23 mouse cellular contexts compared by ENCODE assay signal in genomic region chr1:57497489-57498037, GRCm38 (mm10).
A peak's percentile ranks its signal among the peaks of the same experiment; 100 is the strongest.
DNase-seq lines count a peak whose midpoint lies in the region; ATAC-seq and TF ChIP-seq lines count a peak whose summit lies in the region.
"Had no signal": no experiment of that assay in that cellular context is flagged by ENCODE, and none has a peak within 500 bp of the region (broad histone marks: within the 10 kb centered on the region; RNA-seq: fewer than 3 reads in every experiment).

No protein-coding gene starts in this region.

- H3K79me2 ChIP-seq in C2C12 (ENCODE audit: control insufficient read depth, insufficient read depth): no peaks in the 10 kb centered on the region

- ATAC-seq in forebrain, postnatal 0 days: peak; percentile 81
- ATAC-seq in frontal cortex, adult (ENCODE audit: low TSS enrichment): no peak
- ATAC-seq: CD4-positive, CD25-positive, alpha-beta regulatory T cell, adult 4 months; intestine, embryonic 15.5 days; midbrain, embryonic 13.5 days had no signal

- H3K27ac ChIP-seq in forebrain, postnatal 0 days (ENCODE audit: low read depth, low read length): no peak overlapping the region
- H3K27ac ChIP-seq: hindbrain, embryonic 12.5 days; intestine, embryonic 15.5 days; midbrain, embryonic 13.5 days had no signal

- DNase-seq in layer of hippocampus, adult 9-11 months: peak; percentile 16
- no peak for DNase-seq in layer of hippocampus, adult 8-10 months (ENCODE audit: low spot score in 2 of 2)
- DNase-seq in NIH3T3 (ENCODE audit: low read depth): peak; percentile 71
- DNase-seq in forebrain, postnatal 0 days: no peak
- DNase-seq in thymus, postnatal 36 days: no peak
- DNase-seq: adrenal gland, postnatal 25 days; cerebellum, adult 11-12 months; cerebellum, postnatal 14 days; embryo, embryonic 11 days; heart, postnatal 10 days; kidney, adult 9 months; kidney, postnatal 36 days; lung, adult 2 months; right cerebral cortex, postnatal 25 days; thymus, adult 2 months had no signal

- no peak for TF ChIP-seq CTCF in C2C12 (IDR thresholded peaks at IDR 0.05; ENCODE audit: control insufficient read depth, insufficient read depth, insufficient read length)
- no peak for TF ChIP-seq CTCF in forebrain, postnatal 0 days (IDR thresholded peaks at IDR 0.05; ENCODE audit: low read depth)

- H3K36me3 ChIP-seq in C2C12 (ENCODE audit: control insufficient read depth, insufficient read depth): no peaks in the 10 kb centered on the region
- H3K36me3 ChIP-seq in forebrain, postnatal 0 days (ENCODE audit: insufficient read depth): no peaks in the 10 kb centered on the region
- H3K36me3 ChIP-seq: hindbrain, embryonic 12.5 days; intestine, embryonic 15.5 days; midbrain, embryonic 13.5 days had no signal

- H3K79me3 ChIP-seq in C2C12 (ENCODE audit: low read depth): no peaks in the 10 kb centered on the region

- H3ac ChIP-seq in C2C12 (ENCODE audit: control insufficient read depth, insufficient read length, low read depth): no peak overlapping the region

- H3K27me3 ChIP-seq in C2C12 (ENCODE audit: control insufficient read depth, insufficient read depth, insufficient read length): no peaks in the 10 kb centered on the region
- H3K27me3 ChIP-seq in forebrain, postnatal 0 days (ENCODE audit: insufficient read depth, low read length): no peaks in the 10 kb centered on the region
- H3K27me3 ChIP-seq: hindbrain, embryonic 12.5 days; intestine, embryonic 15.5 days; midbrain, embryonic 13.5 days had no signal

- H3K9me3 ChIP-seq in forebrain, postnatal 0 days (ENCODE audit: low read length): no peaks in the 10 kb centered on the region
- H3K9me3 ChIP-seq: hindbrain, embryonic 12.5 days; intestine, embryonic 15.5 days; midbrain, embryonic 13.5 days had no signal

- H3K4me1 ChIP-seq in forebrain, postnatal 0 days (ENCODE audit: insufficient read depth): no peaks in the 10 kb centered on the region
- H3K4me1 ChIP-seq: hindbrain, embryonic 12.5 days; intestine, embryonic 15.5 days had no signal

- WGBS in forebrain, postnatal 0 days: 19% methylated on average over 8 of the region's 8 CpGs

- H3K4me2 ChIP-seq in forebrain, postnatal 0 days (ENCODE audit: low read depth): no peak overlapping the region
- H3K4me2 ChIP-seq: heart, embryonic 11.5 days; hindbrain, embryonic 12.5 days; intestine, embryonic 15.5 days; liver, embryonic 11.5 days; midbrain, embryonic 13.5 days had no signal

- H3K9ac ChIP-seq in forebrain, postnatal 0 days: no peak overlapping the region
- H3K9ac ChIP-seq: hindbrain, embryonic 12.5 days; intestine, embryonic 15.5 days; midbrain, embryonic 13.5 days had no signal

- no peak overlapping the region for H3K4me3 ChIP-seq in C2C12 (ENCODE audit: insufficient read depth, poor library complexity, severe bottlenecking)
- H3K4me3 ChIP-seq in forebrain, postnatal 0 days (ENCODE audit: low read depth, low read length): no peak overlapping the region
- H3K4me3 ChIP-seq: hindbrain, embryonic 12.5 days; intestine, embryonic 15.5 days; midbrain, embryonic 13.5 days had no signal

TF ChIP-seq in C2C12, 6 proteins besides CTCF, POLR2A, EP300 and RAD21:
- TF ChIP-seq MYOD1 (IDR thresholded peaks at IDR 0.05; ENCODE audit: control insufficient read depth, insufficient read length, low read depth): peak; percentile 14
- no peak for TF ChIP-seq MYOG (IDR thresholded peaks at IDR 0.05; ENCODE audit: control insufficient read depth, extremely low read depth, insufficient read length)

Comparison
In these comparisons a context has a peak if more than half of its experiments do, and no peak if none do; other contexts are left out.
1. DNase-seq: peak in layer of hippocampus, adult 9-11 months (single experiment) and NIH3T3 (single experiment); none in layer of hippocampus, adult 8-10 months (0 of 2), forebrain, postnatal 0 days (single experiment) and thymus, postnatal 36 days (0 of 2).